Mouse (Mus musculus): ENCODE measurements at regions not wholly inside any gene's neighbourhood (a gene's known extent, or its start where the extent isn't known, plus 50 kb on each side); places are given as distances from the start of the nearest gene placed in this dataset.

- DNase-seq, result no peak
These were observed 77.5 kb upstream of the Tiam2 start for GRCm38 (mm10) chr17:3248875-3249274.

- no peak for DNase-seq
These were observed 77.1 kb upstream of the Tiam2 start for GRCm38 (mm10) chr17:3249320-3249719.

GRCm38 (mm10) chr17:3251176-3251575 is 75.2 kb upstream of the Tiam2 start:
- no peak for DNase-seq

- no peak for DNase-seq
These were observed 74.4 kb upstream of the Tiam2 start for GRCm38 (mm10) chr17:3251966-3252365.

DNA sequence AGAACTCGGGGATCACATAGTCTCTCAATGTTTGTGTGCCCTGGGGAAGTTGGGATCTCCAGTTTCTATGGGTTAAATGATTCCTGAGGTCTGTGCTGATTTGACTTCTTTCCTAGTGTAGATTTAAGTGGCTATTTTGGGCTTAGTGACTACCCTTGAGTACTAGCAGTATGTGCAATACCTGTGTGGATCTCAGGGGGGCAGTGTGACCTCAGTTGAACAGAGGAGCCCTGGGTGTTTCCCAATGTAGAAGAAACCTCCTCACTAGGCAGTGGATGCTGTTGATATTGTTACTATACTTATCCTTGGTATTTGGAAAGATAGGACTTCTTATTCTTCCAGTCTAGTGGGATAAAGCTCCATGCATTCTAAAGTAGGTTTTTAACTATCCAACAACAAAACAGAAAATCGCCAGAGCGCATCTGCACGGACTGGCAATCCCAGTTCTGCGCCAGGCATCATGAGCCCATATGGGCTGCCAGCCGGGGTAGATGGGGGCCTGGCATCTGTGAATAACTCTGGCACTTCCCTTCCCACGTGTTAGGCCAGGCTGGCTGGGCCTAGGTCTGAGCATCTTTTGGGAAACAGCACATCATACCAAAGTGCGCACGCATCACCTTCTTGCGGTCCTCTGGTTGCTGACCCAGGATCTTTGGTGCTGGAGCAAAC is 72.7 kb upstream of the Tiam2 start:
- peak; percentile 26 to 40 for DNase-seq

DNA sequence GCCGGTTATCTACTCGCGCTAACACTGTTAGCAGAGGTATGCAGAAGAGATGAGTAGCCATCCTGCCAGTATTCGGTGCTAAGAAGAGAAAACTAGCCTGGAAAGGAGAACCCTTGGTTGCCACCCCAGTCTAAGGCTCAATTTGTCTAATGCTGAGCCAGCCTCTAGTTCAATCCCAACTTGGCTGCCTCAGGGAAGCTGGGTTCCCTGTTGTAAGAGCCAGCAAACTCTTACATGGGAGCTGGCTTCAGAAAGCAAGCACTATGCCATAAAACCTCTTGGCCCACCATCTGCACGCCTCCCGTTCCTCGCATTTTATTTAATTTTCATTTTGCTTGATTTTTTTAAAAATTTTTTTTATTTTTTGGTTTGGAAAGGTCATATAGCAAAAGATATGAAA is 69.6 kb upstream of the Tiam2 start:
- no peak for DNase-seq

DNA sequence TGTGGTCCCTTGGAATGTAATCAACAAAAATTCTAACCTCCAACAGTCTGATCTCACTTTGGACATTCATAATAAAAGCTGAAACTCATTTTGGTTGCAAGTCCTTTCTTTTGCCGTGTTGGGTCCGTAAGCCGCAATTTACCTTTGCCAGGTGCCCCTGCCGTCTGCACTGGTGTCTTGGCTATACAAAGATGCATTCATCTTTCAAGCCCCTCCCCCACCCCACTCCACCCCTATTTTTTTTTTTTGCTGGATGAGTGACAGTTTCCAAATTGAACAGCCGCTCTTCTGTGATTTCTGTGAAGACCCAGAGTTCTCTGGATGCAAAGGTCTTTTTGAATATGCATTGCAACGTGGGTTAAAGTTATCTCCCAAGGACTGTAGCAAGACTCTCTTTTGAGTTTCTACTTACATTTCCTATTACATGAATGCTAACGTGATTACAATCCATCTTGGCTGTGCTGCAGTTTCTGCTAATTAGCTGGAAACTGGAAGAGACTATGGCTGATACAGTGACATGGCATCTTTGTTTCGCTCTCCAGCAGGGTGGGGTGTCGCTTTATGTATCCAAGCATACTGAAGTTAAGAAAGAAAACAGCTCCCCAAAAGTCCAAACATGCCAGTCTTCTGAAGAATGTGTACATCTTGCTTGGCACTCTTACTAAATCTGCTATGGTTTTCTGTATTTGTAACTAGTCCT is 67.4 kb upstream of the Tiam2 start:
- DNase-seq, result no peak

DNA sequence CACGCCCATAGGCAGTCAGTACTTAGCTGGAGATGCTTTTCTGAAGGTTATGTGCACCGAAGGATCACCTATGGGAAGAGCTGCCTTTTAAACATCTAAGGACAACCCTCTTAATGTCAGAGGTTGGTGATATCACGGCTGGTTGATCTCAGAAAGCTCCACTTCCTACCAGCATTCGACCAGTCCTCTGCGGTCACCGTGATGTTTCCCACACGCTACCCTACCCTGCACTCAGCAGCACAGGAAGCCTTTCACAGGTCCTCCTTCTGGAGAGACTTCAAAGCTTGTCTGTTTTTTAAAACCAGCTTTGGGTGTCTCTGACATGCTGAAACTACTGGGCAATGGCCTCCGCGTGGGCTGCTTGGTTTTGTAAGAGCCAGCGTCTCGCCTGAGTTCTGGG is 65.6 kb upstream of the Tiam2 start:
- no peak for DNase-seq

DNA sequence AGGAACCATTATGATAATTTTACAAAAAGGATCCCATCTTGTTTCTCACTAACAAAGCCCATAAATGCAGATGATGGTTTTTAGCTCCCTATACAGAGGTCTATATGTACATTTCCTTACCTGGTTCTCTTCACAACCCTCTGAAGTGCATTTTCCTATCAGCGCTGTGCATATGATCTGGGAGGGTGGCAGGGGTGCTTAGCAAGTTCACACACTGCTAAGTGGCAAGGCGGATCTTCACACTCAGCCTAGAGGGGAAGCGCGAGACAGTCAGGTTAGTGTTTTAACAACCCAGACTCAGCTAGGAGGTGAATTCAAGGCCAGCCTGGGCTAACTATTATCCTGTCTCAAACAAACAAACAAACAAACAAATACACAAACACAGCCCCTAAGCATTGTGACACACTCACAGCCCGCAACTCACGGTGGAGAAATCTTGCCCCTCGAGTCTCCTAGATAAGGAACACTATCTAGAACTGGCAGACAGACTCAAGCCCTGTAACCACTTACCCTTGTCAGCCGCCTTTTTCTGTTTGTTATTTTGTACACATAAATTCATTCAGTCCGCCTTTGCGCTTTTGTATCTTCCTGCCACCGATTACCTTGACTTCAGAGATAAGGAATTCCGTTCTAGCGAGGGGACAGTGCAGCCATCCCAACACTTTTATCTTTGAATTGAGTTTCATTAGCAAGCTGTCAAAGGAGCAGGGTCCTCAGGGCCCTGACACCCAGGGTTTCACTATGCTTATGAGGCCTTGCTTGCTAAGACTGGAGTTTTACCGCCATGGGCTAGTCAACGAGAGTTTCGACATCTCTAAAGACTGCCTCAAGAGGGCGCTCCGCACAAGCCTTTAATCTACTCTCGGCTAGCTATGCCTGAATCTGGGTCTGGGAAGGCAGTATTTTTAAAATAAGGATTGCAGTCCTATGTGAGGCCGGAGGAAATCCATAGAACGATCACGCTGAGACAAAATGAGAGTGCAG is 53.0 kb upstream of the Tiam2 start:
- peak; percentile 57 to 62 for DNase-seq

- no peak for DNase-seq
These were observed 51.7 kb upstream of the Tiam2 start for GRCm38 (mm10) chr17:3274449-3275285.
